Mouse (Mus musculus) liver, embryonic 14.5 days (tissue): Measurements from ENCODE around the gene Tmem161b. TPM values are rescaled to one million over a fixed set of nuclear protein-coding genes. Genes with fewer than 3 reads are reported as not detected.

Source experiments
- ATAC-seq: fragments of 200-750 bp; cut with Nextera tagmentation; 2 replicates; pipeline ENCODE4 v1.8.0; 2017; ENCODE audit warnings: moderate number of reproducible peaks, mild to moderate bottlenecking, moderate library complexity; ENCODE audit not compliant: insufficient read depth
- DNase-seq, 3 experiments: peaks; one replicate each; pipeline ENCODE4 v3.0.0-alpha.2; 2012 to 2013; ENCODE audit warnings: low read depth in 3 of 3, low spot score in 3 of 3
- H3K27ac ChIP-seq: fragments of 300-500 bp; sonication (generic); 2 replicates; pipeline ENCODE4 v1.5.1; 2014; ENCODE audit warnings: moderate library complexity, mild to moderate bottlenecking, control low read depth, inconsistent platforms
- H3K27me3 ChIP-seq: fragments of 300-500 bp; sonication (generic); 2 replicates; pipeline ENCODE4 v1.6.1; 2014; ENCODE audit warnings: mild to moderate bottlenecking, low read length, moderate library complexity; ENCODE audit not compliant: control insufficient read depth, insufficient read depth
- H3K36me3 ChIP-seq: fragments of 300-500 bp; sonication (generic); replicated peaks from 2 replicates; pipeline ENCODE4 v1.6.1; 2014; ENCODE audit warnings: low read depth; ENCODE audit not compliant: control insufficient read depth, insufficient read depth
- H3K4me1 ChIP-seq, 2 experiments: fragments of 200-500 bp in 1 of 2; fragments of 300-500 bp in 1 of 2; sonication (generic) in 1 of 2; replicated peaks; 2 replicates each; pipeline ENCODE4 v1.6.1; 2012 to 2014; ENCODE audit warnings: antibody characterized with exemption in 1 of 2, inconsistent platforms in 1 of 2, low read length in 1 of 2; ENCODE audit not compliant: control insufficient read depth in 2 of 2, insufficient read depth in 2 of 2
- H3K4me2 ChIP-seq: fragments of 300-500 bp; sonication (generic); 2 replicates; pipeline ENCODE4 v1.6.1; 2014; ENCODE audit warnings: low read depth, mild to moderate bottlenecking, control low read depth, moderate library complexity
- H3K4me3 ChIP-seq, 2 experiments: fragments of 200-500 bp in 1 of 2; fragments of 300-500 bp in 1 of 2; sonication (generic) in 1 of 2; 2 replicates each; pipeline ENCODE4 v1.5.1; 2012 to 2014; ENCODE audit warnings: low read depth in 2 of 2, low read length in 2 of 2, mild to moderate bottlenecking in 2 of 2, control low read depth in 1 of 2, inconsistent platforms in 1 of 2, moderate library complexity in 1 of 2; ENCODE audit not compliant: insufficient read depth in 1 of 2
- H3K9ac ChIP-seq: fragments of 300-500 bp; sonication (generic); replicated peaks from 2 replicates; pipeline ENCODE4 v1.6.1; 2014; ENCODE audit warnings: mild to moderate bottlenecking, control low read depth, moderate library complexity
- H3K9me3 ChIP-seq: fragments of 300-500 bp; sonication (generic); 2 replicates; pipeline ENCODE4 v1.6.1; 2016; ENCODE audit warnings: low read length, mixed read lengths; ENCODE audit not compliant: control insufficient read depth
- CTCF ChIP-seq: IDR thresholded peaks from 2 replicates; pipeline ENCODE4 v1.5.1; 2016; ENCODE audit warnings: antibody characterized with exemption, low read depth, control low read depth
- EP300 ChIP-seq: IDR thresholded peaks from 2 replicates; pipeline ENCODE4 v1.6.1; 2016; ENCODE audit warnings: antibody characterized with exemption, low read depth
- WGBS: fragments of 180-500 bp; shearing (Covaris S2); extraction: QIAGEN DNeasy Blood & Tissue Kit; methylation state at CpG from one replicate; pipeline ENCODE4 v1.1.7; 2014; ENCODE audit not compliant: insufficient replicate concordance; 5-methylcytosine and 5-hydroxymethylcytosine counted together
- microRNA-seq: library from miRNA; unstranded; fragments of <30 nt; microRNA quantifications from one replicate; pipeline ENCODE4, GENCODE M21; 2016
- polyA plus RNA-seq, 2 experiments: library from polyadenylated mRNA; depleted of rRNA in 1 of 2; stranded (reverse) in 1 of 2; unstranded in 1 of 2; fragments of >200 nt; fragmentation: Nextera tagmentation in 1 of 2; extraction: Ambion mirVana in 1 of 2; gene quantifications; 2 replicates each; pipeline versions ENCODE4 v1.2.1 to v1.2.3; 2012 to 2014

Tmem161b gene
- polyA plus RNA-seq, 2 experiments = 5.0 to 6.6 TPM

DNA sequence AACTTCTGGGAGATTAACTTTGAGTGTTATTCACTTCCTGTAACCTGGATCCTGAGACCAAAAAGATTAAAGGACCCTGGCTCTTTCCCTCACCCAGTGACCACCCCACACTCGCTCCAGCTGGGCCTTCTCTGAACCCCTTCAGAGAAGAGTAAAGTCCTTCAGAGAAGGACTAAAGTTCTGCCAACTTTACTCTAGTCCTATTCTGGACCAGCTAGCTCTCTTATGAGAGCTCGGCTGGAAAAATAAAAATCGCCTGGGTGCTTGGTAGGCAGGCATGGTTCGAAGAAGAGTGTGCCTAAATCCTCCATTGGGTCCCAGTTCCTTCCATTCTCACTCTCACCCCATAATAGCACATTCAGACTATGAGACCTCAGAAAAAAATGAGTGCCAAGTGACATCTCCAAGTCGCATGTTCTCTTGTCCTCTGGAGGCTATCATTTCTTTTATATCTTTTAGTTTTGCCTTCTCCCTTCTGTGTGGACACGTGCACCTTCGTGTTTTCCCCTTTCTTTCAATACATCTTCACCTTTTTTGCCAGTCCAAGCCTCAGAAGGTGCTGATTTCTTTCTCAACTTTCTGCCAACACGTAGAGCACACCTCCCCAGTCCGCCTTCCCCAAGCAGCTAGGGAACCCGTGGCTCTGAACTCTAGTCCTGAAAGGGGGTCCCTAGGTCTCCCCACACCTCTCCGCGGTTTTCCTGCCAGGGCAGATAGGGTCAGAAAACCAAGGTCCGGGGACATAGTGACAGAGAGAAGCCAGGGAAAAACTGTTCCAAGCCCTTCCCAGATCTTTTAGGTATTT lies 121.8 kb downstream of the Tmem161b start:
- TF ChIP-seq CTCF (no peak), EP300 (no peak)
- peaks cover 59% of the 10 kb centered on the region for H3K27me3 ChIP-seq

GRCm38 (mm10) chr13:84344711-84345110 lies 122.6 kb downstream of the Tmem161b start:
- no peaks in the 10 kb centered on the region for H3K9me3 ChIP-seq
- no peak overlapping the region for H3K4me3 ChIP-seq
- TF ChIP-seq EP300 (no peak), CTCF (no peak)
- H3K4me2 ChIP-seq = no peak overlapping the region
- H3K9ac ChIP-seq = no peak overlapping the region
- H3K4me1 ChIP-seq = peaks cover 0 to 4% of the 10 kb centered on the region in 2 experiments; a peak in 2 of 4 replicates
- DNase-seq = no peak
- H3K36me3 ChIP-seq = no peaks in the 10 kb centered on the region
- WGBS = 6% methylated on average over 7 of the region's 7 CpGs
- H3K27me3 ChIP-seq = peaks cover 59% of the 10 kb centered on the region
- no peak overlapping the region for H3K27ac ChIP-seq
- no peak for ATAC-seq

More for the DNA sequence above, 121.8 kb downstream of the Tmem161b start:
- Histone ChIP-seq H3K4me1 (peaks cover 0 to 4% of the 10 kb centered on the region in 2 experiments; a peak in 2 of 4 replicates), H3K27ac (no peak overlapping the region), H3K9me3 (no peaks in the 10 kb centered on the region), H3K4me2 (no peak overlapping the region), H3K9ac (no peak overlapping the region), H3K4me3 (no peak overlapping the region), H3K36me3 (no peaks in the 10 kb centered on the region)
- ATAC-seq (no peak), DNase-seq (no peak)
- WGBS = 4% methylated on average over 13 of the region's 13 CpGs

DNA sequence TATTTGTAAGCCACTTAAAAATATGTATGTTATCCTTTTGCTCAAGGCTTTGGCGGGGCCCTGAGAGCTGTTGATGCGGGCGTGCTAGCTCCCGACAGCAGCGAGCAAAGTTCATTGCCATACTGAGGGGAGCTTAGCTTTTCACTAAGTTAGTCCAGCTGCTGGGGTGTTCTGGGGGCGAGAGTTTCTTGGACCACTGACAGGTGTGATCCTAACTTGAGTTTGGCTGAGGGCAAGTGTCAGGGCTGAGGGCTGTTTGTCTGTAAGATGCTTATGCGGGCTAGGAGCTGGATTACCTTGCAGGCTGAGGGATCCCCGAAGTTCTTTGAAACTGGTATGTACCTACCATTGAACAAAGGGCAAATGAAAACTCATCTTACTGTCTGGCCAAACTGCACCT lies 123.0 kb downstream of the Tmem161b start:
- H3K36me3 ChIP-seq = no peaks in the 10 kb centered on the region
- WGBS = 4% methylated on average over 8 of the region's 8 CpGs
- H3K4me3 ChIP-seq = no peak overlapping the region
- no peak for ATAC-seq
- peaks cover 59% of the 10 kb centered on the region for H3K27me3 ChIP-seq
- H3K4me2 ChIP-seq = no peak overlapping the region
- no peaks in the 10 kb centered on the region for H3K9me3 ChIP-seq
- no peak overlapping the region for H3K27ac ChIP-seq
- no peak for DNase-seq
- TF ChIP-seq EP300 (no peak), CTCF (no peak)
- H3K9ac ChIP-seq = no peak overlapping the region
- H3K4me1 ChIP-seq = peaks cover 0 to 4% of the 10 kb centered on the region in 2 experiments; a peak in 2 of 4 replicates

Small RNAs within 50 kb of the gene (microRNA-seq; reads per million reads assigned to microRNA genes)
- gene Gm24331 = not detected
